ENCODE assay signal across 8 mouse cellular contexts in the genomic region with DNA sequence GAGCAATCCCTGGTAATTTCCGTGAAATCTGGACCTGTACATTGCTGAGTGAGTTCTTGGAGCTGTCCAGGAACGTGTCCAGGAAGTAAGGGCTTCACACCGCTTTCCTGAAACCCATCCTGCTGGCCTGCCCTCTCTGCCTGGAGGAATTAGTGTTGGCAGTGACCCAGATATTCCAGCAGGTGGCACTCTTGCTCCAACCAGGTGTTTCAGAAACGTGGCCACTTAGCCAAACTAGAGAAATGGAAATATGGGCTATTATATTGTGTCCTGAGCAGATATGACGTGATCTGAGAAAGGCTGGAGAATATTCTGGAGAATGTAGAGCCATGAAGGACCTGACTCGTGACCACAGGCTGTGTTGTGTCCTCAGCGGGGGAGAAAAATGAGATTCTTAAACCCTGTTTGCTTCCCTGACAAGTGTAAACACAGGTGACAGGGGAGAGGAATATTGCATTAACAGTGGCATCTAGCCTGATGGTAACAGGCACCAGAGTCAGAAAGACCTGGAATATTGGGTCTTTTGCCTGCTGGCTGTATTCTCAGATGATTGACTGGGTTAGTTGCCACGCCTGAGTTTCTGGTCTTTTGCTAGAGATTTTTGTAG.
DNase-seq lines count a peak whose midpoint lies in the region; ATAC-seq and TF ChIP-seq lines count a peak whose summit lies in the region.

No protein-coding gene starts in this region.

- H3K4me3 ChIP-seq in E14TG2a.4 (replicated peaks; ENCODE audit: low read length) = no peak overlapping the region
- H3K4me3 ChIP-seq in forebrain, embryonic 11.5 days (ENCODE audit: low read depth, low read length) = no peak overlapping the region
- H3K4me3 ChIP-seq in liver, postnatal 0 days (ENCODE audit: low read depth, low read length) = no peak overlapping the region
- H3K4me3 ChIP-seq in neural tube, embryonic 13.5 days = no peak overlapping the region
- no peak overlapping the region for H3K4me3 ChIP-seq in testis, adult 2 months (ENCODE audit: control insufficient read depth, low read depth, low read length)

- H3K4me2 ChIP-seq in forebrain, embryonic 11.5 days (ENCODE audit: low read depth, low read length, severe bottlenecking) = no peak overlapping the region
- H3K4me2 ChIP-seq in liver, postnatal 0 days (ENCODE audit: low read depth, low read length) = peak overlapping the region; percentile 36
- H3K4me2 ChIP-seq in neural tube, embryonic 13.5 days = no peak overlapping the region

- H3K27ac ChIP-seq in forebrain, embryonic 11.5 days (ENCODE audit: low read depth, low read length) = no peak overlapping the region
- no peak overlapping the region for H3K27ac ChIP-seq in liver, postnatal 0 days (ENCODE audit: low read depth)
- no peak overlapping the region for H3K27ac ChIP-seq in neural tube, embryonic 13.5 days (replicated peaks)
- no peak overlapping the region for H3K27ac ChIP-seq in testis, adult 2 months (ENCODE audit: control insufficient read depth, insufficient read depth, low read depth, low read length)

- H3K9ac ChIP-seq in forebrain, embryonic 11.5 days (ENCODE audit: low read length) = no peak overlapping the region
- H3K9ac ChIP-seq in liver, postnatal 0 days (replicated peaks) = no peak overlapping the region
- H3K9ac ChIP-seq in neural tube, embryonic 13.5 days = no peak overlapping the region

- DNase-seq in c-Kit-positive CD71-negative TER-119-negative erythroid progenitor cells, embryonic 14.5 days (ENCODE audit: low read depth) = peak; percentile 63
- DNase-seq in forebrain, embryonic 11.5 days (ENCODE audit: low spot score) = peak; percentile 88
- peak; percentile 91 to 94 for DNase-seq in heart, postnatal 10 days
- DNase-seq in kidney, postnatal 36 days = peak; percentile 86 to 88
- DNase-seq in liver, postnatal 0 days = peak; percentile 81

- peak; percentile 56 for ATAC-seq in forebrain, embryonic 11.5 days (replicated peaks; ENCODE audit: low FRiP score)
- ATAC-seq in liver, postnatal 0 days = peak; percentile 68
- peak; percentile 52 for ATAC-seq in neural tube, embryonic 13.5 days (ENCODE audit: low read depth)

- peak; percentile 90 for TF ChIP-seq CTCF in E14TG2a.4 (conservative IDR thresholded peaks at IDR 0.05; ENCODE audit: low read length)
- TF ChIP-seq CTCF in liver, postnatal 0 days (IDR thresholded peaks at IDR 0.05; ENCODE audit: low read depth) = peak; percentile 99
- TF ChIP-seq CTCF in testis, adult 2 months (IDR thresholded peaks at IDR 0.05; ENCODE audit: control insufficient read depth, insufficient read depth, insufficient replicate concordance, low read depth, low read length) = peak; percentile 72

- TF ChIP-seq EP300 in liver, postnatal 0 days (IDR thresholded peaks at IDR 0.05; ENCODE audit: low read depth) = peak; percentile 27; the same call in 1 of the 2 replicates

- no peak for TF ChIP-seq POLR2A in testis, adult 2 months (IDR thresholded peaks at IDR 0.05; ENCODE audit: control insufficient read depth, low read depth, low read length)

- H3K27me3 ChIP-seq in E14TG2a.4 (ENCODE audit: insufficient read depth, low read length) = peaks cover 5% of the 10 kb centered on the region; the same call in 1 of the 2 replicates
- no peaks in the 10 kb centered on the region for H3K27me3 ChIP-seq in forebrain, embryonic 11.5 days (ENCODE audit: control insufficient read depth, insufficient read depth, low read length)
- H3K27me3 ChIP-seq in liver, postnatal 0 days (ENCODE audit: insufficient read depth, low read length) = no peaks in the 10 kb centered on the region
- H3K27me3 ChIP-seq in neural tube, embryonic 13.5 days = peaks cover 11% of the 10 kb centered on the region
- no peaks in the 10 kb centered on the region for H3K27me3 ChIP-seq in testis, adult 2 months (ENCODE audit: control insufficient read depth, insufficient read depth, low read length)

- peaks cover 93% of the 10 kb centered on the region for H3K4me1 ChIP-seq in E14TG2a.4 (replicated peaks; ENCODE audit: low read depth, low read length)
- no peaks in the 10 kb centered on the region; the same call in 1 of the 2 replicates for H3K4me1 ChIP-seq in forebrain, embryonic 11.5 days (replicated peaks; ENCODE audit: control insufficient read depth, insufficient read depth, low read length)
- peaks cover 28% of the 10 kb centered on the region for H3K4me1 ChIP-seq in liver, postnatal 0 days (ENCODE audit: insufficient read depth)
- H3K4me1 ChIP-seq in neural tube, embryonic 13.5 days (replicated peaks) = peaks cover 33% of the 10 kb centered on the region
- H3K4me1 ChIP-seq in testis, adult 2 months (ENCODE audit: control insufficient read depth, insufficient read depth, low read length) = peaks cover 2% of the 10 kb centered on the region

- H3K9me3 ChIP-seq in E14TG2a.4 (ENCODE audit: low read length) = no peaks in the 10 kb centered on the region
- H3K9me3 ChIP-seq in forebrain, embryonic 11.5 days (ENCODE audit: control insufficient read depth, low read length) = no peaks in the 10 kb centered on the region
- H3K9me3 ChIP-seq in liver, postnatal 0 days (ENCODE audit: low read length) = no peaks in the 10 kb centered on the region
- H3K9me3 ChIP-seq in neural tube, embryonic 13.5 days = no peaks in the 10 kb centered on the region

- WGBS in forebrain, embryonic 11.5 days = 20% methylated on average over 8 of the region's 8 CpGs
- 16% methylated on average over 8 of the region's 8 CpGs for WGBS in liver, postnatal 0 days (ENCODE audit: insufficient replicate concordance)
- WGBS in neural tube, embryonic 13.5 days = 24% methylated on average over 8 of the region's 8 CpGs

- no peaks in the 10 kb centered on the region for H3K36me3 ChIP-seq in E14TG2a.4 (ENCODE audit: insufficient read depth, low read length)
- no peaks in the 10 kb centered on the region for H3K36me3 ChIP-seq in forebrain, embryonic 11.5 days (ENCODE audit: control insufficient read depth, insufficient read depth, low read length)
- no peaks in the 10 kb centered on the region for H3K36me3 ChIP-seq in liver, postnatal 0 days (replicated peaks; ENCODE audit: insufficient read depth, low read length)
- no peaks in the 10 kb centered on the region for H3K36me3 ChIP-seq in neural tube, embryonic 13.5 days
- H3K36me3 ChIP-seq in testis, adult 2 months (ENCODE audit: control insufficient read depth, insufficient read depth, low read length) = no peaks in the 10 kb centered on the region

- intact Hi-C loops in heart, postnatal 10 days (cut with DNase I) = loop anchor here (1.0 to 2.0 kb wide), 3 partner anchors 124 to 484 kb away; no protein-coding TSS in a partner anchor
